Mouse (Mus musculus) forebrain, embryonic 14.5 days (tissue): ENCODE data around the gene Rad51ap2. TPM values are rescaled to one million over a fixed set of nuclear protein-coding genes. Genes with fewer than 3 reads are reported as not detected.

Experiments used
- ATAC-seq: fragments of 200-750 bp; cut with Nextera tagmentation; 2 replicates; pipeline ENCODE4 v1.8.0; 2017; ENCODE audit warnings: mild to moderate bottlenecking, moderate library complexity
- DNase-seq: peaks from one replicate; pipeline ENCODE4 v3.0.0-alpha.2; 2015; ENCODE audit warnings: low spot score
- H3K27ac ChIP-seq: fragments of 300-500 bp; sonication (generic); 2 replicates; pipeline ENCODE4 v1.5.1; 2014; ENCODE audit warnings: low read depth, mild to moderate bottlenecking, control low read depth, low read length, moderate library complexity
- H3K27me3 ChIP-seq: fragments of 300-500 bp; sonication (generic); replicated peaks from 2 replicates; pipeline ENCODE4 v1.6.1; 2014; ENCODE audit warnings: low read length, control low read depth, mixed read lengths; ENCODE audit not compliant: control insufficient read depth, insufficient read depth
- H3K36me3 ChIP-seq: fragments of 300-500 bp; sonication (generic); 2 replicates; pipeline ENCODE4 v1.6.1; 2014; ENCODE audit warnings: low read length, control low read depth; ENCODE audit not compliant: control insufficient read depth, insufficient read depth
- H3K4me1 ChIP-seq: fragments of 300-500 bp; sonication (generic); 2 replicates; pipeline ENCODE4 v1.6.1; 2014; ENCODE audit warnings: antibody characterized with exemption, low read length, control low read depth; ENCODE audit not compliant: control insufficient read depth, insufficient read depth
- H3K4me2 ChIP-seq: fragments of 300-500 bp; sonication (generic); 2 replicates; pipeline ENCODE4 v1.6.1; 2014; ENCODE audit warnings: mild to moderate bottlenecking, control low read depth, low read length
- H3K4me3 ChIP-seq: fragments of 300-500 bp; sonication (generic); 2 replicates; pipeline ENCODE4 v1.5.1; 2014; ENCODE audit warnings: low read depth, low read length, control low read depth
- H3K9ac ChIP-seq: fragments of 300-500 bp; sonication (generic); 2 replicates; pipeline ENCODE4 v1.6.1; 2014; ENCODE audit warnings: mild to moderate bottlenecking, low read length, control low read depth, moderate library complexity
- H3K9me3 ChIP-seq: fragments of 300-500 bp; sonication (generic); replicated peaks from 2 replicates; pipeline ENCODE4 v1.6.1; 2016; ENCODE audit warnings: low read length, control low read depth, mixed read lengths; ENCODE audit not compliant: control insufficient read depth
- WGBS: fragments of 180-500 bp; shearing (Covaris S2); extraction: QIAGEN DNeasy Blood & Tissue Kit; methylation state at CpG from one replicate; pipeline ENCODE4 v1.1.7; 2014; 5-methylcytosine and 5-hydroxymethylcytosine counted together
- polyA plus RNA-seq: library from polyadenylated mRNA; unstranded; fragments of >200 nt; fragmentation: Nextera tagmentation; extraction: Ambion mirVana; gene quantifications from 2 replicates; pipeline ENCODE4 v1.2.1, GENCODE M21; 2014

Gene Rad51ap2
- 0.09 and 0.15 TPM in 2 replicates for polyA plus RNA-seq

GRCm38 (mm10) chr12:11455549-11456194 lies at the start of gene Rad51ap2:
Gene Rad51ap2 (plus strand): TSS chr12:11456079.
- Histone ChIP-seq H3K4me1 (no peaks in the 10 kb centered on the region), H3K4me3 (peak within 1 kb of the TSS; percentile 53), H3K36me3 (no peaks in the 10 kb centered on the region), H3K27ac (no peak within 1 kb of the TSS), H3K9me3 (no peaks in the 10 kb centered on the region), H3K9ac (peak within 1 kb of the TSS; percentile 64), H3K4me2 (peak within 1 kb of the TSS; percentile 74), H3K27me3 (no peaks in the 10 kb centered on the region)
- DNase-seq (peak; percentile 92), ATAC-seq (peak; percentile 99)
- WGBS: 1% methylated on average over 34 of the region's 40 CpGs

GRCm38 (mm10) chr12:11407679-11408078 lies 48.2 kb upstream of the Rad51ap2 start:
- H3K4me3 ChIP-seq: no peak overlapping the region
- no peaks in the 10 kb centered on the region for H3K36me3 ChIP-seq
- H3K27me3 ChIP-seq: no peaks in the 10 kb centered on the region
- ATAC-seq (no peak), DNase-seq (no peak)
- no peak overlapping the region for H3K9ac ChIP-seq
- no peak overlapping the region for H3K27ac ChIP-seq
- no peaks in the 10 kb centered on the region for H3K4me1 ChIP-seq
- H3K4me2 ChIP-seq: no peak overlapping the region
- no peaks in the 10 kb centered on the region for H3K9me3 ChIP-seq
- WGBS: 89% methylated on average over 4 of the region's 4 CpGs

- no peak for ATAC-seq
- H3K9ac ChIP-seq: no peak overlapping the region
- H3K36me3 ChIP-seq: no peaks in the 10 kb centered on the region
- no peak overlapping the region for H3K27ac ChIP-seq
- no peak overlapping the region for H3K4me2 ChIP-seq
- H3K4me3 ChIP-seq: no peak overlapping the region
- no peaks in the 10 kb centered on the region for H3K9me3 ChIP-seq
- no peak for DNase-seq
- H3K27me3 ChIP-seq: no peaks in the 10 kb centered on the region
- WGBS: 89% methylated on average over 6 of the region's 6 CpGs
- H3K4me1 ChIP-seq: no peaks in the 10 kb centered on the region
These were observed 37.8 kb upstream of the Rad51ap2 start for GRCm38 (mm10) chr12:11418112-11418511.

GRCm38 (mm10) chr12:11427396-11427795 lies 28.5 kb upstream of the Rad51ap2 start:
- ATAC-seq: no peak
- no peak overlapping the region for H3K4me2 ChIP-seq
- 77% methylated on average over 4 of the region's 4 CpGs for WGBS

GRCm38 (mm10) chr12:11433126-11433525 lies 22.8 kb upstream of the Rad51ap2 start:
- WGBS: 92% methylated on average over 1 of the region's 1 CpGs
- DNase-seq (no peak), ATAC-seq (no peak)
- Histone ChIP-seq H3K4me2 (no peak overlapping the region), H3K36me3 (no peaks in the 10 kb centered on the region), H3K4me3 (no peak overlapping the region), H3K9me3 (no peaks in the 10 kb centered on the region), H3K9ac (no peak overlapping the region), H3K27me3 (no peaks in the 10 kb centered on the region), H3K4me1 (peaks cover 5% of the 10 kb centered on the region; the same call in 1 of the 2 replicates), H3K27ac (no peak overlapping the region)

More at GRCm38 (mm10) chr12:11427396-11427795, 28.5 kb upstream of the Rad51ap2 start:
- no peak overlapping the region for H3K9ac ChIP-seq
- no peak overlapping the region for H3K4me3 ChIP-seq
- no peak for DNase-seq
- H3K9me3 ChIP-seq: no peaks in the 10 kb centered on the region
- no peak overlapping the region for H3K27ac ChIP-seq
- H3K4me1 ChIP-seq: no peaks in the 10 kb centered on the region
- no peaks in the 10 kb centered on the region for H3K36me3 ChIP-seq
- no peaks in the 10 kb centered on the region for H3K27me3 ChIP-seq

GRCm38 (mm10) chr12:11433716-11434115 lies 22.2 kb upstream of the Rad51ap2 start:
- Histone ChIP-seq H3K36me3 (no peaks in the 10 kb centered on the region), H3K9me3 (no peaks in the 10 kb centered on the region), H3K4me2 (no peak overlapping the region), H3K4me1 (peaks cover 5% of the 10 kb centered on the region; the same call in 1 of the 2 replicates), H3K4me3 (no peak overlapping the region), H3K27ac (no peak overlapping the region), H3K27me3 (no peaks in the 10 kb centered on the region), H3K9ac (0 out of 2 replicates have a peak overlapping the region, but pooled peaks have one; percentile 35)
- ATAC-seq (no peak), DNase-seq (no peak)
- 56% methylated on average over 1 of the region's 1 CpGs for WGBS

- Histone ChIP-seq H3K4me1 (peaks cover 5% of the 10 kb centered on the region; the same call in 1 of the 2 replicates), H3K9me3 (no peaks in the 10 kb centered on the region), H3K9ac (no peak overlapping the region), H3K4me3 (no peak overlapping the region), H3K27ac (no peak overlapping the region), H3K36me3 (no peaks in the 10 kb centered on the region), H3K27me3 (no peaks in the 10 kb centered on the region), H3K4me2 (no peak overlapping the region)
- ATAC-seq (no peak), DNase-seq (no peak)
- 82% methylated on average over 8 of the region's 8 CpGs for WGBS
These were observed 21.4 kb upstream of the Rad51ap2 start for GRCm38 (mm10) chr12:11434446-11434845.

- 9% methylated on average over 15 of the region's 15 CpGs for WGBS
- Histone ChIP-seq H3K27ac (no peak overlapping the region), H3K4me1 (peaks cover 5% of the 10 kb centered on the region; the same call in 1 of the 2 replicates), H3K4me3 (peak overlapping the region; percentile 40), H3K9ac (peak overlapping the region; percentile 59), H3K4me2 (peak overlapping the region; percentile 87), H3K36me3 (no peaks in the 10 kb centered on the region), H3K27me3 (no peaks in the 10 kb centered on the region), H3K9me3 (no peaks in the 10 kb centered on the region)
- DNase-seq (peak; percentile 24), ATAC-seq (no peak)
These were observed 20.4 kb upstream of the Rad51ap2 start for GRCm38 (mm10) chr12:11435246-11436022.

- Histone ChIP-seq H3K36me3 (no peaks in the 10 kb centered on the region), H3K4me3 (peak overlapping the region; percentile 40), H3K27me3 (no peaks in the 10 kb centered on the region), H3K9ac (peak overlapping the region; percentile 59), H3K4me2 (peak overlapping the region; percentile 87), H3K4me1 (peaks cover 5% of the 10 kb centered on the region; the same call in 1 of the 2 replicates), H3K9me3 (no peaks in the 10 kb centered on the region), H3K27ac (0 out of 2 replicates have a peak overlapping the region, but pooled peaks have one; percentile 33)
- DNase-seq (peak; percentile 36), ATAC-seq (peak; percentile 32)
- 2% methylated on average over 12 of the region's 12 CpGs for whole genome bisulfite sequencing
These were observed 19.9 kb upstream of the Rad51ap2 start for GRCm38 (mm10) chr12:11436023-11436350.
